Mouse (Mus musculus) fat pad, adult 2 months (tissue): ENCODE results near the gene Mbnl2.
A peak's percentile ranks its signal among the peaks of the same experiment; 100 is the strongest.

Source experiments
- DNase-seq: peaks from one replicate; pipeline ENCODE4 v3.0.0-alpha.2; 2011; ENCODE audit warnings: low read depth, low spot score; ENCODE audit errors: extremely low read depth

Gene Mbnl2

DNA sequence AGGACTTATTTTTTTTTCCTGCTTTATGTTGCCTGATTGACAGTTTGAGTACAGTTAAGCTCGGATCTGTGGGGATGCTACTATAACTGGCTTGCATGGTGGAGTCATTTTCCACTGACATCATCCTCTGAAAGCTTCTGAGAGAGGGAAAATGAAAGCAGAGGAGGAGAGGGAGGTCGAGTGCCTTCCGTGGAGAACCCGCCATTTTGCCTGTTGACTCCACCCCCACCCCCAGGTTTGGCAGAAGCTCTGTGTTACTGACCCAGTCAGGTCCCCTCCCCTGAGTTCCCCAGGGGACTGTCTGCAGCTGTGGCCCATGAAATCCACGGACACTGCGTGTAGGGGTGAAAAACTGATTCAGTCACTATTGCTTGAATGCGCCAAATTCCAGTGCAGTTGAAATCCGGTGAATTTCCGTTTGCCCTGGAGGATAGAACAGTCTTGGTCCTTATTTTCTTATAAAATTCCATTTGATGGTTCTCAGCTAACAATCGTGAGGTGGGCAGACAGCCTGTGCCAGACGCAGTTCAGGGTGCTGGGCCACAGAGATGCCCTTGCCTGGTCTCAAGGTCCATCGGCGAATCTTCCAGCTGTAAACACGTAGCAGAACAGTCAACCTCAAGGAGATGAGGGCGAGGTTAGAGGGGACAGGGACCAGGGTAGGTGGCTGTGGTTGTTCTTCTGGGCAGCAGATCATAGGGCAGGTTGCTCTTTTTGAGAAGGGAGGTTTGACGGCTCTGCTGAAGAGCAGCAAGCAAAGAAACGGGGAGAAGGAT lies 20.9 kb downstream of the Mbnl2 start:
- no peak for DNase-seq

DNA sequence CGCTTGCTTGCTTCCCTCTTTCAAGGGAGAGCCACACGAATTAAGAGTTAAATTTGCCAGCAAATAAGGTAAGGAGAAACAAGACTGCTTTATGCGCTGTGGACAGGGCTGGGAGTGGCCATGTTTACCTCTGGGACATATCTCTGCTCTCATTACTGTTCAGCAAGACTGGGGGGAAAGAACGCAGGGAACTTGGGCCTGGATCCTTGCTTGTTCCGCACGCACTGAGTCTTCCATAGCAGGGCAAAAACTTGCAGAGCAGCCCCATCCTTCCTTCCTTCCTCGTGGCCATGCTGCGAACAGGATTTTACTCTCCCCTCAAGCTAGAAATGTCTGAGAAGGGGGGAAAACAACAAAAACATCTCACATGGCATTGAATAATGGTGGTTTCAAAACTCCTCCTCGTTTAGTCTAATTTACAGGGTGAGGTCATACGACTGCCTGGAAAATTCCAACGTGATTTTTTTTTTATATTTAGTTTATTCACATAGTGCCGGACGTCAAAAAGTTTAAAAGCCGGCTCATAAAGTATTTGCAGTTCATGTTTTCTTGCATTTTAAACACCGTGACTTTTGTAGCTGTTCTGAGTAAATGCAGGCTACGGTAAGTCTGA lies 21.8 kb downstream of the Mbnl2 start:
- DNase-seq = no peak

DNA sequence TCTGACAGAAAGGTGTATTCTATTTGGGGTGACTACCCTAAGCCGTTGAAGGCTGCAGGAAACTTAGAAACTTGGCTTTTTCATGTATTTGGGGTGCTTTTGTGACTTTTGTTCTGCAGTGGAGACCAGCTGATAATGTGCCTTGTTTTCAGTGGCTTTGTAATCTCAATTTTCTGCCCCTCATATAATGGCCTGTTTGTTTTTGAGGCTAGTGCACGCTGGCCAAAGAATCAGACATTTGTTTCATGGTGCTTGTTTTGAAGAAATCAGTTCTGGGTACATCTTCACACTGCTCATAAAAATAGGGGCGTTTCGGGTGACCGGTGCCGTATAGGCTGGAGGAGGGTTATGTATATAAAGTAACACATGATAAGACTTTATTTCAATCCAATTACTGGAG lies 22.4 kb downstream of the Mbnl2 start:
- no peak for DNase-seq

DNA sequence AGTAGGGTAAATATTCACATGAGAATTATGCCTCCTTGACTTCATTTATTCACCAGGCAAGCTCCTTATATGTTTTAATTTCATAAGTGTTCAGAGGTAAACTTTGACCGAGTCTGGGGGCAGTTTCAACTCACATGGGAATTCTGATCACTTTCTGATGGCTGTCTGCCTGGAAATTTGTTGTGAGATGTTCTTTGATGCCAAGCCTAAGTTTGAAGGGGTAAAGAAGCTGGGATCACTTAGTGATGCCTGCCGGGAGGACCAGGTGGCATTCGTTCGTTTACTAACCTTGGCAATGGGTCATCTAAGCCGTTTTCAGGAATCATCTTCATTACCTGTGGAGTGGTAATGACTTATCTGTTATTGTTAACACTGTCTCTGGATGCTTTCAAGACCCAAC lies 23.0 kb downstream of the Mbnl2 start:
- no peak for DNase-seq

DNA sequence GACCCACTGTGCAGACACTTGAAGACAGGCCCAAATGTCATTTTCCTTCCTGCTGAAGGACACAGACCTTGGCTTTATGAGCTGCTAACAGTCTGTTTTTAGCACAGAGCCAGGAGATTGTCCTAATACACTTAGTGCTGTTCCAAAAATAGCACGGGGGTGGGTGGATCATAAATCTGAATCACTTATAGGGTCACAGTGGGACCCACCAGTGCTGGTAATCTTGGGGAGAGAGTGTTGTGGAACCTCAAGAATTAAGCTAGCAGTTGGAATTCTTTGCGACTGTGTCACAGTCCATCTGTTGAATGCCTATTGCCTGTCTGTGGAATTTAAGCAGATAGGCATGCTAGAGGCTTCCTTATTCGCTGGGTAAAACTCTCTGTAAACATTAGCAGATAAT lies 24.2 kb downstream of the Mbnl2 start:
- no peak for DNase-seq

DNA sequence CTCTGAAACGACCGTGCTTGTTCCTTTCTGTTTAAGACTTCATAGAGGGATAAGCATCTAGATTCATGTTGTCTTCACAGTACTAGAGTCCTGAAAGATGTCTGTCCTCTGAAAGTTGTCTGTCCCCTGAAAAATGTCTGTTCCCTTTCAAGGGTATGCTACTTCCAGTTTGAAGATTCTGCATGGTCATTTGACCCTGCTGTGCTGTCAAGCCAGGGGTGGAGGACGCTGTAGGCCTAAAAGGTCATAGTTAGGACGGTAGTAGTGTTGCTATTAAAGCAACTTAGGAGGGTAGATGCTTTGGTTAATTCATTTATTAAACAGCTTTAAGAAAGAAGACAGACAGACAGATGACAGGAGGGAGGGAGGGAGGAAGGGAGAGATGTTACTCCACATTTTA lies 24.7 kb downstream of the Mbnl2 start:
- DNase-seq = no peak

DNA sequence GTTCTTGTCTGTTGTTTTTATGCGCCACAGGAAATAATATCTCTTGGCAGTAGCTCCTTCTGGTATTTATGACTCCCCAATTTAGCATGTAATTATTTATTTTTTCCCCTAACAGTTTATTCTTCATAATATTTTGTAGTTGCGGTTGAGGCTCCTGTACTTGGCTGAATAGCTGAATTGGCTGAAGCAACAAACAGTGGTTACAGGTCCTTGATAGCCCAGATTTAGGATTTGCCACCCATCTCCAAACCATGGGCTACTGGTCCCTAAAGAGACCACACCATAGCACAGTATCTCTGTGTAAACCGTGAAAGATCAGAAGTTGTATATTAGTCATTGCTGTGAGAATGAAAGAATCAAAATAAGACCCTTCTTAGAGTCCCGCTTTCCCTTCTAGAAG lies 25.3 kb downstream of the Mbnl2 start:
- no peak for DNase-seq

DNA sequence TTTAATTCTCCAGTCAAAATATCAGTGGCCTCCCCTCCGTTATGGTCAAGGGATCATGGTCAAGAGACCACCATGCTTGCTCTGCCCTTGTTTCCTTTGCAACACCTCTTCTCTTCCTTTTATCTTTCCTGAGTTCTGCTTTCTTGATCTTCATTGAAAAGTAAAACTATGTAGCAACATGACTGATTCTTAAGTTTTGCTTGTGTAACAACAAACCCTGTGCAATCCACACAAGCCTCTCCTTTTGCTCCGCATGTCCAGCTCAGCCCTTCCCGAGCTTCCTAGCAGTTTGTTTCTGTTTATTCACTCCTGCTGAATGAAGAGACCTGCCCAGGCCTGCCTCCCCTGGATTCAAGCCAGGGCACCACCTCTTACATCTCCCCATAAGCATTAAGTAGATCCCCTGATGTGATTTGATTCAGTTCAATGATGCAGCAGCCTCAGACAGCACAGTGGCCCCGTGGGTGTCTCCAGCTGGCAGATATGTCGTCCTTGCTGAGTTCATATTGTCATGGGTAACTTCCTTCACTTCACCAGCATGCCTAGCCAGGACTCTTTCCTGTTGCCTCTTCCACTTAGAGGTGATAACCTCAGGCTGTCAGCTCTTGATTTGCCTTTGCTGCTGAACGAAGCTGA lies 27.6 kb downstream of the Mbnl2 start:
- no peak for DNase-seq

DNA sequence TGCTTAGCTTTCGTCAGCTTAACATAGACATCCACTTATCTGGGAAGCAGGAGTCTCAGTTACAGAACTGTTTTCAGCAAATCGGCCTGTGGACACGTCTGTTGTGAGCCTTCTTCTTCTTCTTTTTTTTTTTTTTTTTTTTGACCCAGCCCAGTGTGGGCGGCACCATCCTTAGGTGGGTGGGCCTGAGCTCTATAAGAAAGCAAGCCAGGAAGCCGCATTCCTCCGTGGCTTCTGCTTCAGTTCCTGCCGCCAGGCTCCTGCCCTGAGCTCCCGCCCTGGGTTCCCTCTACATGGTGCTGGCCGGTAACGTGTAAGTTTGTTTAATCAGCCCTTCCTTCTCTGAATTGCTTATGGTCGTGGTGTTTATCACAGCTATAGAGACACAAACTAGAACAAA lies 30.8 kb downstream of the Mbnl2 start:
- DNase-seq = no peak

DNA sequence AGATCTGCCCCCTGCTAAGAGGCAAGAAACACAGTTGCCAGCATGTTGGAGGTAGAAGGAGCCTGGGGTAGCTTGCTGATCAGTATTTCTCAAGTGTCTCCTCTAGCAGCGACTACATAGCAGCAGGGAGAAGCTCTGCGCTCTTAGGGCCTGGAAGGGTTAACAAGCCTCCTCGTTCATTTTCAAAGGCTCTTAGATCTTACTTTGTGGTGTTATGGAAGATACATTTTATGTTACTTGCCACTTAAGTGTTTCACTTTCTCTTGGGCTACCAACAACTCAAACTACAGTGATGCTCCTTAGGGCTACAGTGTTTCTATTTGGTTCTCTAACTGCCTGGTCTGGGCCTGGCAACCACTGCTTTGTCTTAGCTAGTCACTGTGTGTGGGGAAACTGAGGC lies 31.9 kb downstream of the Mbnl2 start:
- no peak for DNase-seq

DNA sequence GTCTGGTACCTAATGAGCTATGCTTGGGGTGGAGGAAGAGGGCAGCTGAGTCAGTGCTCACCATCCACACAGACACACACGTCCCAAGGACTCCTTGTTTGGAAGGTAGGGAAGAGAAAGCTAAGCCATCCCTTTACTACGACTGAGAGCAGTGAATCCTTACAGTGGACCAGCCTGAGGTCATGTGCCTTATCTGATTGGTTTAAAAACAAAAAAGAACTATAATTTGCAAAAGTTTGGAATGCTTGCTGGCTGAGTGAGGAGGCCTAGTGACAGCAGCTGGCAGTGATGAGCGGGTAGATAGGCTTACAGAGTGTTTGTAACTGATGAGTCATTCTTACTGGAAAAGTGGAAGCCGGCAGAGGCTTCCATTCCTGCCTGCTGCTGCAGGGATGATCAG lies 32.5 kb downstream of the Mbnl2 start:
- no peak for DNase-seq

DNA sequence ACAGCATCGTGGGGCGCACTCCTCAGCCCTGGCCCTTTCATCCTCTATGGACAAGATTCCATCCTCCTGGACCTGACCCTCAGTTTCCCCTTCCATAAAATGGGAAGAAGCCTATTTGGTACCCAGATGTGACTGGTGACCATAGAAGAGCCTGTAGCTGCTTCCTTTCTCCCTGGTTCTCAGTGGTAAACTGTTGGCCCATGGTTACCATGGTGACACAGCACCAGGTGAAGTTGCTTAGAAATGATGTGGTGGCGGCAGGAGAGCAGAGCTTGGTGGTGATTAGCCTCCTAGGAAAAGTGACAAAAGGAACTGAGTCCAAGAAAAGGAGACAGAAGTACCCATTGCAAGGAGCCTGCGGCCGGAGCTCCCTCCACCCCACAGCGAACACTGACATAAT lies 34.2 kb downstream of the Mbnl2 start:
- no peak for DNase-seq

DNA sequence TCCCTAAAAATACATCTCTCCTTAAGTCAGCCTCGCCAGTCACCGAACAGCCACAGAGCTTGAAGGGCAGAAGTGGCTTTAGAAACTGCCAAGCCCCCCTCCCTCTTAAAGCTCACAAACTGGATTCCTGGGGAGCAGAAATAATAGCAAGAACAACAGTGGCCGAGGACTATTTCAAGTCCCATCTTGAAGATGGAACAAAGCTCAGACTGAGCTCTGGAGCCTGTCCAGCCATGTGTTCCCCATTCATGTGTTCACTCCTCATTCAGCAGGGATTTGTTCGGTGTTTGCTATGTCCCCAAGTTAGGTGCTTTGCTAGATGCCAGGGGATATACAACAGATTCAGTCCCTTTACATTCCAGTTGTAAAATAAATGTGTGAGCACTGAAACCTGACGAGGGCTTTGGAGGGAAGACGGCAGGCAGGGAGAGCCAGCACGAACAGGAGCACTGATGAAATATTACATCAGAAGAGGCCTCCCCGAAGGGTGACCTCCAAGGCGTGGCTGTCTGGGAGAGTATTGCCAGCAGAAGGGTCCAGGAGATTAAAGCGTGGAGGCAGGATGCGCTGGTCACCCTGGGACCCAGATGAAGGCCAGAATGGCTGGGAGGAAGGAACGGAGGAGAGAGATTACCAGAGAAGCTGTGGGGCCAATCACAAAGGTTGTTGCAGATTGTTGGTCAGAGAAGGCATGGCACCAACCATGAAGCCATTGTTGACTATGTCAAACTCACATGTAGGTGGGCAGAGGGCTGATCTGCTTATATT lies 36.0 kb downstream of the Mbnl2 start:
- DNase-seq = no peak

DNA sequence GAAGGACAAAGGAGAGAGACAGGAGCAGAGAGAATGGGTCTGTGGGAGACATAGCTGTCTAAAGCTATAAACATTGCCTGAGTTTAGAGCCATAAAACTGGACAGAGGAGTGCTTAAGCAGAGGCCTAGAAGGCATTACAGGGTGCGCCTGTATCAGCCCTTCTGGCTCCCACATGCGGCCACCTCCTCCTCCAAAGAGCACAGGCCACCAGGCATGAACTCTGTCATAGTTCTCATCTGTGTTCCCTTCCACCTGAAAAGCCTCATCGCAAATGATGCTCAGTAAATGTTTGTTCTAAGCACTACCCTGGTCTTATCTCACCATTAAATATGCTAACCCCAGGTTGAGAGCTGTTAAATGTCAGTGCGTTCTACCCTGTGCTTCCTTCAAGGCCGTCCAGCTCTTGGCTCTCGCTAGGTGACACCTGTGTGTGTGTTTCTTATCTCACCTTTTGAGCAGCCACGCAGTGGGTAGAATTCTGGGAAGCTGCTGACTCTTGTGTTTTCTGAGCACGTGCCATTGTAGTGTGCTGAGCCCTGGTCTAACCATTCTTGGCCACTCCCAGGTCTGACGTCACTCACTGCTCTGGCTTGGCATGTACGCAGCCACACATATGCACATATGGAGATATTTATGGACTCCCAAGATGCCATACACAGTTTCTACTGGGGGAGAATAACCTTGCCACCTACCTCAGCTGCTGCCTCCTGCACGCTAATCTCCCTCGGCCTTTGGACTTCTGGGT lies 37.4 kb downstream of the Mbnl2 start:
- DNase-seq = no peak

DNA sequence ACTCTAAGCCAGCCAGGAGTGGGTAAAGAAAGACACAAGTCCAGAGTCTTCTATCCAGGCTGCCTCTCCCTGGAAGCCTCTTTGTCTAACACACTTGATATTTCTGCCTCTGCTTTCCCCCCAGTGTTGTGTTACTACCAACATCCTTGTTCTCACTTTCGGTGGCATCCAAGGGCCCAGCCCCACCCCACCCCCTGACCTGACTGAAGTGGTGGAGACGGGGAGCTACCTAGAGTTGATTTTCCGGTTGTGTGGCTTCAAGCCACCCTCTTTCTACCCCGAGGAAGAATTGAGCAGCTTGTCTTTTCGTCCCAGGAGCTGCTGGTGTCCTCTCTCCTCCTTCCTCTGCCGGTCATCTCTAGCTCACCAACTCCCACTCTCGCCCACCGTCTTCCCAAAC lies 38.0 kb downstream of the Mbnl2 start:
- DNase-seq = no peak

DNA sequence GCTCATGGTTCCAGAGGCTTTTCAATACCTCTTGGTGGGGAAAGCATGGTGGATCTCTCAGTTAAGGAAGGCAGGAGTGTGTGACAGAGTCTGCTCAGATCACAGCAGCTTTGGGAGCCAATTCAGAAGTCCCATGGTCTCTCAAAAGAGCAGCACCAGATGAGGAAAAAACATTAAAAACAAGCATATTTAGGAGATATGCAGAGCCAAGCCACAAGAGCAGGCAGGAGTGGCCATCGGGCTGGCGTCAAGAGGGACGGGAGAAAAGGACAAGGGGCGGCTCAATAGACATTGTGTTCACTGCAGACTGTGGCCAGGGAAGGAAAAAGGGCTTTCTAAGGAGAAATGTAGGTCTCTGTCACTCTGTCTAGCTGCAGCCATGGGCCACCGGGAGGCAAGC lies 40.3 kb downstream of the Mbnl2 start:
- DNase-seq = no peak

DNA sequence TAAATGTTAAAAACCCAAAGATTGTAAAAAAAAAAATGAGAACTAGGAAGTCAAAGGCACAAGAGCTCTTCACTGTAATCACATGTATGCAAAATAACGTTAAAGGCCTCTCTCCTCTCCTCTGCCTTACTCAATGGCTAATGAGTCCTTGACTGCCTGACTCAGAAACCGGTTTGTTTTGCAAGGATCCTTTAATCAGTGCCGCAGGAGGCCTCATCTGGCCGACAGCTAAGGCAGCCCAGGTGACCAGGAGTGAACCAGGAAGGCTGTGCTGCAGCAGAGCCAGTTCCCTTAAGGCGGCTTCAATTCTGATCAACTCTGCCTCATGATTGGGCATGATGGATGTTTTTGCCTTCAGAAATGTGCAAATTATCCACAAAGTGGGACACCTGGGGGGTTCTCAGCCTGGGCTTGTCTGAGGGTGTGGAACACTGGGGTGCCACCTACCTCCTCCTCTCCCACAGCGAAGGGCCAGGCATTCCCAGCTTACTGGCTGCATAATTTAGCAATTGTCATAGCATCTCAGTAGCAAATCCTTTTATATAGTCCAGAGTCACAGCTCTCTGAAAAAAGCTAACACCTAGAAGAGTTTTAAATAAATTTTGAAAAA lies 43.0 kb downstream of the Mbnl2 start:
- peak; percentile 93 for DNase-seq

DNA sequence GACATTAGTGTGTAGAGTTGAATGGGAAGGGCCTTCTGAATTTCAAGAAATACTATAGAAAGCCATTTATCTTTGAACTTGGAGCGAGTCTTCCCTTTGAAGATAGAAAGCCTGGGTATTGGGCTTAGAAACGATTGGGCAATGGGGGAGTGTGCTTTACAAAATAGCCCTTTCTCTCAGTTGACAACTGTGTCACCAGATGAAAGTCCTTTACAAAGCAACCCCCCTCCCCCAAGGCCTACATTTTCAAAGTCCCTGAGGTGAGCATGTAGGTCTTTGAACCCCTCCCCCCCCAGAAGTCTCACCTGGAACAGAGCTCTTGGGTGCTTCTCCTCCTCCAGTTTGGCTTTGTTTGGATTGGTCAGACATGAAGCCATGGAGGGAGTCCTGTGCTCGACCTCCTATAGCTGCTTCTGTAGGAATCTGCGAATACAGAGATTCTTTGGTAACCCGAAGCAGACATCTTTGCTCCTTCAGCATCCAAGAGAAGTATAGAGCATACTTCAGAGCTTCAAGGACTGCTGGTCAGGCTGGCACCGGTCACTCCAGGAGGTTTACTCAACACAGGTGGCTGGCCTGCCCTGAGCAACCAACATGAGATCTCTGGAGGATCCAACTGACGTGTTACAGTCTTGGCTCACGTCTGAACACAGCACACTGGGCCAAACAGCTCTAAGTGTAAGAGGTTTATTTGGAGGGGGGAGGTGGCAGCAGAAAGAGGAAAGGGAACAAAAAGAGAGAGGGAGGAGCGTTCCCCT lies 43.7 kb downstream of the Mbnl2 start:
- no peak for DNase-seq

DNA sequence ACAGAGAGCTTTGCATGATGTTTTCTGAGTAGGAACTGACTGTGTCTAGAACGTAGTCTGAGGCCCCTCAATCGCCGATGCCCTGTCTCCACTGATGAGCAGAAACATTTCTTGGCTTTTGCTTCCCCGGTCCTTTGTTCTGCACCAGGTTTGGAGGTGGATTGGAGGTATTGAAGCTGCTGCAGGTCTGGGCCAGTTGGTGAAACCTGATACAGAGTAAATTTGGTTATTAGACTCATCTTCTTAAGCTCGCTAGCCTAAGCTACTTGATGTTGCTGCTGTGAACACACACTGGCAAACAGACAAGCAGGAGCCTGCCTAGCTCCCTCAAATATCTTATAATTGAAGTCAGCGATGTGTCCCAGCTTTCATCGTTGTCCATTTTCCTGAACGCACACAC lies 46.6 kb downstream of the Mbnl2 start:
- no peak for DNase-seq

DNA sequence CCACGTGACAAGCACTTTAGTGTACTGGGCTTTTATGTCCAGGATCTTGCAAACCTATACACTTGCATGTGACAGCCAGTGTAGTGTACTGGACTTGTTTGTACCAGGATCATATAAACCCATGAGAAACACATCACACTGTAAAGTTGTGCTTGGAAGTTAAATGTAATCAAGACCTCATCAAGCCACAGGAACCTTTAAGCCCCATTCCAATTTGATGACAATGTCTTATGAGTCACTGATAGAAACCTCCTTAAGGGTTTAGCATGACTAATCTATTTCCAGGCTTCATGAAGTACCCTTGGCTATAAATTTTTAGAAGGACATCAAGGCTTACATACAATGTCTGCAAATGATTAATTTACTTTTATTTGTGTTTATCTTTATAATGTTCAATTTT lies 47.6 kb downstream of the Mbnl2 start:
- DNase-seq = no peak
